Mouse (Mus musculus): ENCODE measurements around the gene Sec63.

Gene Sec63

GRCm38 (mm10) chr10:42830007-42830406, 68.7 kb downstream of the Sec63 start:
- DNase-seq (ENCODE audit: low spot score in 2 of 2) = no peak

- DNase-seq (ENCODE audit: low spot score in 2 of 2) = peak in 1 of 2 experiments; percentile 34
These were observed 69.1 kb downstream of the Sec63 start for GRCm38 (mm10) chr10:42830409-42830808.

- no peak for DNase-seq (ENCODE audit: low spot score in 2 of 2)
These were observed 71.4 kb downstream of the Sec63 start for GRCm38 (mm10) chr10:42832677-42833076.

GRCm38 (mm10) chr10:42833871-42834727, 72.8 kb downstream of the Sec63 start:
- DNase-seq (ENCODE audit: low spot score in 2 of 2) = no peak

GRCm38 (mm10) chr10:42838106-42838505, 76.8 kb downstream of the Sec63 start:
- DNase-seq (ENCODE audit: low spot score in 2 of 2) = no peak

- no peak for DNase-seq (ENCODE audit: low spot score in 2 of 2)
These were observed 77.4 kb downstream of the Sec63 start for GRCm38 (mm10) chr10:42838736-42839135.

DNA sequence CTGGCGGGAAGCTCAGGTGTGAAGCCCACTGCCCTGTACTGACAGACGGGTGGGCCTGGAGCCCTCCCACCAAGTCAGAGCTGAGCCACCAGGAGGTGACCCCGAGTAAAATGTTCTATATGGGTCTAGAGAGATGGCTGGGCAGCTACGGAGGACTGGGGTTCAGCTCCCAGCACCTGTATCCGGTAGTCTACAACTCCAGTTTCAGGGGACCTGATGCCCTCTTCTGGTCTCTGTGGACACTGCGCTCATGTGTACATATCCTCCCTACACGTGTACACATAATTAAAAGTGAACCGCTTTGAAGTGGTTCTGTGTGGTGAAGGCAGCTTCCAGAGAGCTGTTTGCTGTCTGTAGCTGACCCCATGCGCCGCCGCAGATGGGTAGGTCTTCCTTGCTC, 78.7 kb downstream of the Sec63 start:
- no peak for DNase-seq (ENCODE audit: low spot score in 2 of 2)

DNA sequence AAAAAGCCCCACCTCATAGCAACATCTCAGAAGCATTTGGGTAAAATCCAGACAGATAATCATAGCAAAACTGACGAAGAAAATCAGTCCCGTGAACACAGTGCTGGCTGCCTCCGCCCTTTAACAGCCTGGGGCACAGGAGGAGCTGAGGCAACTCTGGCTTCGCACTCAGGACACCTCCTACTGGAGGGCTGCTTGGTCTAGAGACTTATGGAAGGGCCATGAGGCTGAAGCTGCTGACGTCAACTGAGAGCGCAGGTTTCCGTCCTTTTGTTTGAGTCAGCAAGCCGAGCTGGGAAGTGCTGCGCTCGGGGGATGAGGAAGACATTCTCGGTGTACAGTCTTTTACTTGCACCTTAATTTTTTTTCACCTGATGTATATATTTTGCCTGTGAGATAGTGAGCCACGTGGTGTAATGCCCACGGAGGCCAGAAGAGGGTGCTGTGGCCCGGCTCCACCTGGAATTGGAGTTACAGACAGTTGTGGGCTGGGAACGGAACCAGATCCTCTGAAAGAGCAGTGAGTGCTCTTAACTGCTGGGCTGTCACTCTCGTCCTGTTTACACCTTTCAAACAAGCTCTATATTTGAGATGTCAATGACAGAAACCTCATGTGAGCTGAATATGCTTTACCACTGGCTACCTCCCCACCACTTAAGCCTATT, 80.4 kb downstream of the Sec63 start:
- DNase-seq (ENCODE audit: low spot score in 2 of 2) = peak in 1 of 2 experiments; percentile 30

- peak; percentile 56 to 80 for DNase-seq (ENCODE audit: low spot score in 2 of 2)
These were observed 81.1 kb downstream of the Sec63 start for GRCm38 (mm10) chr10:42842358-42842757.

GRCm38 (mm10) chr10:42843416-42843815, 82.1 kb downstream of the Sec63 start:
- no peak for DNase-seq (ENCODE audit: low spot score in 2 of 2)

DNA sequence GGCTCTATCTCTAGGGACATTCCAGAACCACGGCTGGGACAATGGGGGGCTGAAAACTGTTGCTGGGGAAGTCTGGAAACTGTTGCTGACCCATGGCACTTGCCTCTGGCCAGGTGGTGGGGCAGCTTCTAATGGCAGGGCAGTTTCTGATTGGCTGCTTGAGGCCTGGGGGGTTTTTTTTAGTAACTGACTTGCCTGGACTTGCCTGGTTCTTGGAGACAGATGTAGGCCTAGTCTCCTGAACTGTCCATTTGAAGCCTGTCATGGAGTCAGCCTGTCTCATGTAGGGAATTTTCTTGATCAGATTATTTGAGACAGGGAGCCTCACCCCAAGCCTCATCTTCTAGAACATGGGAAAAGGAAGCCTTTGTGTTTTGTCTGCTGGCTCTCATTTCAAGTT, 84.2 kb downstream of the Sec63 start:
- no peak for DNase-seq (ENCODE audit: low spot score in 2 of 2)

DNA sequence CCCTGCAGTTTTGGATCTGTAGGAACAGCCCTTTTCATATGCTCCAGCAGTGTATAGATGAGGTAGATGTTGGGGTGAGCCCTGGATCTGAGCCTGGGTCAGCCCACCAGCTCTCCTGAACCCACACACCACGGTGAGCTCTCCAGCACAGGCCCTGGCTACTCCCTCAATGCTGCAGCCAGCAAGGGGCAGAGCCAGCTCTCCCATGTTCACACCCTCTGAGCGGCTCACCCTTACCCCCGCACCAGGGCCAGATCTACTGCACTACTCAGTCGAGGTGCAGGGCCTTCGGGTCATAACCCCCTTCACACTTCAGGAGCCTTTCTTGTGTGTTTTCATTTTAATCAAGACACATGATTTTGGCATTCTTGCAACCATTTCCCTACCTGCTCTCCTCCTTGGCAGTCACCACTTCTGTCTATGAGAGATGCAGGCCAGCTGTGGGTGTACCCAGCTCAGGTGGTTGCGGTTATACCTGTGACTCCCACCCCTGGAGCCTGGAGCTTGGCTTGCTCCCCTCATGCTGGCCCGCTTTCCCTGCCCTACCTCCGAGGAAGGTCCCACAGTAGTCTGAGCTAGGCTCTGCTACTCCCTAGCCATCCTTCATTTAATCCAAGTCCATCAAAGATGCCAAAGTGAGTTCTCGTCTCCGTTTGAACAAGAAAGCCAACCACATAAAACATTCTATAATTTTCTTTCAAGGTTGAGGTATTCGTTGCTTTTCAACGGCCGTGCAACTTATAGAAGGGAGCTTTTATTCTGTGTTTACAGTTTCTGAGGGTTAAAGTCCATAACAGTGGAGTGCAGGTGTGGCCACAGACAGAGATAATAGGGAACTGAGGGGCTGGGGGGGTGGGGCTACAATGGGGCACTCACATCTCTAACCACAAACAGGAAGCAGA, 87.1 kb downstream of the Sec63 start:
- peak in 1 of 2 experiments; percentile 26 for DNase-seq (ENCODE audit: low spot score in 2 of 2)

- peak; percentile 22 to 43 for DNase-seq (ENCODE audit: low spot score in 2 of 2)
These were observed 87.7 kb downstream of the Sec63 start for GRCm38 (mm10) chr10:42849081-42849400.

DNA sequence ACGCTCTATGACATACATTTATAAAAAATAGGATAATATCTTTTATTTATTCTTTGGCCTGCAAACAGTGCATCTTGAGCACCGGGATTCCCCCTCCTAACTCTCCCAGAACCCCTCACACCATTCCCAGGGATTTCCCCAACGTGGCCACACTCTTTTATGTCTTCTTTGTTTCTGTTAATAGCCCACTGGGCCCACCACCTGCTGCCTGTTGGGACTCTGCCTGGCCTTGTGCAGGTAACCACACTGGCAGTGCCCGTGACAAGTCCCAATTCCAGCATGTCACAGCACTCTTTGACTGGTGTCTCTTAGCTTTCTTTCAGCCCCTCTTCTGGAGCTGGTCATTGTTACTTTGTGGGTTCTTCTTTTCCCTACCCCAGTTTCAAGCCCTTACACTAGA, 93.5 kb downstream of the Sec63 start:
- no peak for DNase-seq (ENCODE audit: low spot score in 2 of 2)

- DNase-seq (ENCODE audit: low spot score in 2 of 2) = no peak
These were observed 94.0 kb downstream of the Sec63 start for GRCm38 (mm10) chr10:42855250-42855649.

- DNase-seq (ENCODE audit: low spot score in 2 of 2) = no peak
These were observed 95.3 kb downstream of the Sec63 start for GRCm38 (mm10) chr10:42856574-42856973.

DNA sequence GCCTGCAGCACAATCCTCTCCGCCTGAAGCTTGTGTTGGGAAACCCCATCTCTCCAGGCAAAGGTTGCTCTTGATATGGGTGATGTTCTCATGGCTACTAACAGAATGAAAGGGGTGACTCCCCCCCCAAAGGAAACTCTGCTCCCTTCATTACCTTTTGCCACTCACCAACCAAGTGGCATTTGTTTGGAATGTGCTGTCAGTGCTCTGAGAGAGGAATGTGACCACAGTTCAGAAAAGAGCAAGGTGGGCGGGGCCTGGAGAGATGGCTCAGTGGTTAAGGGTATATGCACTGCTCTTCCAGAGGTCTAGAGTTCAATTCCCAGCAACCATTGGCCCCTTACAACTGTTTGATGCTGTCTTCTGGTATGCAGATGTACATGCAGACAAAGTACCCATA, 95.7 kb downstream of the Sec63 start:
- no peak for DNase-seq (ENCODE audit: low spot score in 2 of 2)

GRCm38 (mm10) chr10:42859781-42860158, 98.5 kb downstream of the Sec63 start:
- no peak for DNase-seq (ENCODE audit: low spot score in 2 of 2)

- DNase-seq (ENCODE audit: low spot score in 2 of 2) = peak; percentile 45 to 63
These were observed 99.0 kb downstream of the Sec63 start, which contains the start of gene Scml4 for GRCm38 (mm10) chr10:42860159-42860911. Gene Scml4 (plus strand): TSS chr10:42860370.

GRCm38 (mm10) chr10:42861446-42861845, 100.2 kb downstream of the Sec63 start:
- DNase-seq (ENCODE audit: low spot score in 2 of 2) = peak in 1 of 2 experiments; percentile 27

GRCm38 (mm10) chr10:42862102-42862740, 100.9 kb downstream of the Sec63 start:
- peak; percentile 61 to 63 for DNase-seq (ENCODE audit: low spot score in 2 of 2)
